Mouse (Mus musculus) ES-Bruce4 (cell line): ENCODE data around the gene Plekha6.

ENCODE experiments used
- CTCF ChIP-seq: IDR thresholded peaks from one replicate; pipeline ENCODE4 v1.8.1; 2011; ENCODE audit warnings: low read depth, low read length
- EP300 ChIP-seq: IDR thresholded peaks from 2 replicates; pipeline ENCODE4 v1.6.1; 2011; ENCODE audit warnings: low read depth, low read length; ENCODE audit not compliant: insufficient read depth
- POLR2A ChIP-seq: IDR thresholded peaks from one replicate; pipeline ENCODE4 v1.8.1; 2011; ENCODE audit warnings: low read length; ENCODE audit not compliant: insufficient read depth

- peak; percentile 15 for TF ChIP-seq CTCF
- TF ChIP-seq POLR2A = no peak
- no peak for TF ChIP-seq EP300
Measured at GRCm38 (mm10) chr1:133116108-133116507, 47.9 kb upstream of the Plekha6 start.
